Mouse (Mus musculus): ENCODE results near the gene Rasl10b. TPM values are rescaled to one million over a fixed set of nuclear protein-coding genes. Genes with fewer than 3 reads are reported as not detected.

The Rasl10b gene
- polyA plus RNA-seq, 1 experiment from 2014 or later, result 8.1 TPM

GRCm38 (mm10) chr11:83448927-83449236 lies 39.9 kb downstream of the Rasl10b start:
- H3K4me2 ChIP-seq, result peak overlapping the region; percentile 10; the same call in 1 of the 2 replicates

GRCm38 (mm10) chr11:83449298-83449697 lies 40.4 kb downstream of the Rasl10b start:
- H3K27ac ChIP-seq, result peak overlapping the region; percentile 63
- ATAC-seq (replicated peaks; ENCODE audit: insufficient number of reproducible peaks, insufficient read depth, low FRiP score, low read depth), result no peak
- H3K4me1 ChIP-seq (replicated peaks), result peaks cover 56% of the 10 kb centered on the region
- no peak overlapping the region for H3K4me2 ChIP-seq
- no peaks in the 10 kb centered on the region for H3K36me3 ChIP-seq
- 20% methylated on average over 4 of the region's 4 CpGs for WGBS
- no peaks in the 10 kb centered on the region for H3K9me3 ChIP-seq (replicated peaks)
- no peak overlapping the region for H3K4me3 ChIP-seq
- H3K27me3 ChIP-seq, result peaks cover 22% of the 10 kb centered on the region
- H3K9ac ChIP-seq, result no peak overlapping the region

More at GRCm38 (mm10) chr11:83448927-83449236, 39.9 kb downstream of the Rasl10b start:
- Histone ChIP-seq H3K27ac (peak overlapping the region; percentile 63), H3K9ac (no peak overlapping the region), H3K27me3 (peaks cover 26% of the 10 kb centered on the region), H3K36me3 (no peaks in the 10 kb centered on the region), H3K9me3 (replicated peaks) (no peaks in the 10 kb centered on the region), H3K4me3 (no peak overlapping the region), H3K4me1 (replicated peaks) (peaks cover 56% of the 10 kb centered on the region)
- peak; percentile 58 for ATAC-seq (replicated peaks; ENCODE audit: insufficient number of reproducible peaks, insufficient read depth, low FRiP score, low read depth)

GRCm38 (mm10) chr11:83450550-83450949 lies 41.6 kb downstream of the Rasl10b start:
- Histone ChIP-seq H3K4me3 (no peak overlapping the region), H3K4me2 (no peak overlapping the region), H3K27ac (no peak overlapping the region), H3K27me3 (peaks cover 9% of the 10 kb centered on the region), H3K9me3 (replicated peaks) (no peaks in the 10 kb centered on the region), H3K36me3 (no peaks in the 10 kb centered on the region), H3K9ac (no peak overlapping the region), H3K4me1 (replicated peaks) (peaks cover 61% of the 10 kb centered on the region)
- 31% methylated on average over 1 of the region's 1 CpGs for WGBS
- no peak for ATAC-seq (replicated peaks; ENCODE audit: insufficient number of reproducible peaks, insufficient read depth, low FRiP score, low read depth)

- Histone ChIP-seq H3K4me2 (no peak overlapping the region), H3K9me3 (replicated peaks) (no peaks in the 10 kb centered on the region), H3K4me1 (replicated peaks) (peaks cover 64% of the 10 kb centered on the region), H3K9ac (no peak overlapping the region), H3K4me3 (no peak overlapping the region), H3K36me3 (no peaks in the 10 kb centered on the region), H3K27ac (no peak overlapping the region), H3K27me3 (peaks cover 2% of the 10 kb centered on the region; the same call in 1 of the 2 replicates)
- no peak for ATAC-seq (replicated peaks; ENCODE audit: insufficient number of reproducible peaks, insufficient read depth, low FRiP score, low read depth)
- 89% methylated on average over 10 of the region's 10 CpGs for WGBS
Observed at GRCm38 (mm10) chr11:83451281-83451680, 42.3 kb downstream of the Rasl10b start.

- Histone ChIP-seq H3K9me3 (replicated peaks) (no peaks in the 10 kb centered on the region), H3K27ac (peak overlapping the region; percentile 60), H3K4me1 (replicated peaks) (peaks cover 43% of the 10 kb centered on the region), H3K4me2 (peak overlapping the region; percentile 28), H3K27me3 (no peaks in the 10 kb centered on the region), H3K36me3 (no peaks in the 10 kb centered on the region), H3K4me3 (no peak overlapping the region), H3K9ac (no peak overlapping the region)
- peak; percentile 78 for ATAC-seq (replicated peaks; ENCODE audit: insufficient number of reproducible peaks, insufficient read depth, low FRiP score, low read depth)
- WGBS, result 2% methylated on average over 4 of the region's 4 CpGs
Observed at GRCm38 (mm10) chr11:83454548-83454947, 45.6 kb downstream of the Rasl10b start.

GRCm38 (mm10) chr11:83455608-83456007 lies 46.7 kb downstream of the Rasl10b start:
- H3K9me3 ChIP-seq (replicated peaks), result no peaks in the 10 kb centered on the region
- WGBS, result 71% methylated on average over 3 of the region's 3 CpGs
- no peaks in the 10 kb centered on the region for H3K36me3 ChIP-seq
- no peak overlapping the region for H3K9ac ChIP-seq
- H3K4me3 ChIP-seq, result no peak overlapping the region
- no peak for ATAC-seq (replicated peaks; ENCODE audit: insufficient number of reproducible peaks, insufficient read depth, low FRiP score, low read depth)
- H3K4me1 ChIP-seq (replicated peaks), result peaks cover 32% of the 10 kb centered on the region
- H3K27ac ChIP-seq, result peak overlapping the region; percentile 60; the same call in 1 of the 2 replicates
- no peaks in the 10 kb centered on the region for H3K27me3 ChIP-seq
- H3K4me2 ChIP-seq, result no peak overlapping the region

- H3K36me3 ChIP-seq, result no peaks in the 10 kb centered on the region
- H3K4me3 ChIP-seq, result no peak overlapping the region
- H3K9me3 ChIP-seq (replicated peaks), result no peaks in the 10 kb centered on the region
- 58% methylated on average over 7 of the region's 7 CpGs for WGBS
- no peak overlapping the region for H3K9ac ChIP-seq
- no peak for ATAC-seq (replicated peaks; ENCODE audit: insufficient number of reproducible peaks, insufficient read depth, low FRiP score, low read depth)
- H3K4me1 ChIP-seq (replicated peaks), result peaks cover 36% of the 10 kb centered on the region
- H3K27me3 ChIP-seq, result peaks cover 8% of the 10 kb centered on the region; the same call in 1 of the 2 replicates
- no peak overlapping the region for H3K4me2 ChIP-seq
- no peak overlapping the region for H3K27ac ChIP-seq
Observed at GRCm38 (mm10) chr11:83457257-83457656, 48.3 kb downstream of the Rasl10b start.

GRCm38 (mm10) chr11:83457912-83458601 lies 49.1 kb downstream of the Rasl10b start:
- Histone ChIP-seq H3K9me3 (replicated peaks) (no peaks in the 10 kb centered on the region), H3K4me2 (no peak overlapping the region), H3K4me3 (no peak overlapping the region), H3K9ac (no peak overlapping the region), H3K36me3 (no peaks in the 10 kb centered on the region), H3K27ac (no peak overlapping the region; the same call in 1 of the 2 replicates), H3K4me1 (replicated peaks) (peaks cover 39% of the 10 kb centered on the region), H3K27me3 (peaks cover 8% of the 10 kb centered on the region; the same call in 1 of the 2 replicates)
- ATAC-seq (replicated peaks; ENCODE audit: insufficient number of reproducible peaks, insufficient read depth, low FRiP score, low read depth), result no peak
- WGBS, result 54% methylated on average over 9 of the region's 9 CpGs

GRCm38 (mm10) chr11:83461462-83462027 lies 52.6 kb downstream of the Rasl10b start:
- Histone ChIP-seq H3K4me2 (peak overlapping the region; percentile 89), H3K9me3 (replicated peaks) (no peaks in the 10 kb centered on the region), H3K27ac (no peak overlapping the region), H3K4me3 (peak overlapping the region; percentile 73), H3K4me1 (replicated peaks) (peaks cover 36% of the 10 kb centered on the region), H3K36me3 (no peaks in the 10 kb centered on the region), H3K9ac (no peak overlapping the region), H3K27me3 (peaks cover 32% of the 10 kb centered on the region)
- no peak for ATAC-seq (replicated peaks; ENCODE audit: insufficient number of reproducible peaks, insufficient read depth, low FRiP score, low read depth)
- 72% methylated on average over 10 of the region's 10 CpGs for WGBS

GRCm38 (mm10) chr11:83462711-83463244 lies 53.8 kb downstream of the Rasl10b start, which contains the start of gene Mmp28:
TSS of gene Mmp28 (minus strand) at chr11:83463071.
- peak within 1 kb of the TSS; percentile 73 for H3K4me3 ChIP-seq
- H3K27ac ChIP-seq, result peak within 1 kb of the TSS; percentile 4; the same call in 1 of the 2 replicates
- H3K27me3 ChIP-seq, result peaks cover 32% of the 10 kb centered on the region
- ATAC-seq (replicated peaks; ENCODE audit: insufficient number of reproducible peaks, insufficient read depth, low FRiP score, low read depth), result peak; percentile 60; the same call in 1 of the 2 replicates
- no peaks in the 10 kb centered on the region for H3K36me3 ChIP-seq
- H3K9me3 ChIP-seq (replicated peaks), result no peaks in the 10 kb centered on the region
- peak within 1 kb of the TSS; percentile 89 for H3K4me2 ChIP-seq
- peak within 1 kb of the TSS; percentile 70 for H3K9ac ChIP-seq
- WGBS, result under 1% methylated on average over 42 of the region's 42 CpGs
- H3K4me1 ChIP-seq (replicated peaks), result peaks cover 42% of the 10 kb centered on the region

GRCm38 (mm10) chr11:83465976-83466375 lies 57.0 kb downstream of the Rasl10b start:
- H3K4me2 ChIP-seq, result no peak overlapping the region
- WGBS, result 21% methylated on average over 2 of the region's 2 CpGs
- peak overlapping the region; percentile 62 for H3K27ac ChIP-seq
- no peaks in the 10 kb centered on the region for H3K36me3 ChIP-seq
- no peak for ATAC-seq (replicated peaks; ENCODE audit: insufficient number of reproducible peaks, insufficient read depth, low FRiP score, low read depth)
- H3K4me1 ChIP-seq (replicated peaks), result peaks cover 44% of the 10 kb centered on the region
- H3K27me3 ChIP-seq, result peaks cover 32% of the 10 kb centered on the region
- H3K9ac ChIP-seq, result no peak overlapping the region
- no peaks in the 10 kb centered on the region for H3K9me3 ChIP-seq (replicated peaks)
- H3K4me3 ChIP-seq, result no peak overlapping the region
